Mouse (Mus musculus): ENCODE data around the gene Wdr11. TPM values are rescaled to one million over a fixed set of nuclear protein-coding genes. Genes with fewer than 3 reads are reported as not detected.

Gene Wdr11
- total RNA-seq, 2 experiments from 2014 or later = 41.0 to 41.5 TPM

- intact Hi-C loops (cut with DNase I) = loop anchor here (2.0 to 5.0 kb wide), 3 partner anchors 621 to 825 kb away; no protein-coding TSS in a partner anchor
Observed at GRCm38 (mm10) chr7:129651781-129652180, 60.1 kb downstream of the Wdr11 start.

GRCm38 (mm10) chr7:129652901-129653460 lies 61.3 kb downstream of the Wdr11 start:
- intact Hi-C loops (cut with DNase I) = loop anchor here (2.0 to 5.0 kb wide), 2 partner anchors 620 to 729 kb away; no protein-coding TSS in a partner anchor
- DNase-seq (ENCODE audit: low spot score in 2 of 2) = peak in 1 of 2 experiments; percentile 7

More at GRCm38 (mm10) chr7:129651781-129652180, 60.1 kb downstream of the Wdr11 start:
- no peak for DNase-seq (ENCODE audit: low spot score in 2 of 2)

GRCm38 (mm10) chr7:129653791-129654271 lies 62.2 kb downstream of the Wdr11 start:
- DNase-seq (ENCODE audit: low spot score in 2 of 2) = peak; percentile 66 to 71
- intact Hi-C loops (cut with DNase I) = loop anchor here (2.0 to 5.0 kb wide), 2 partner anchors 619 to 728 kb away; no protein-coding TSS in a partner anchor

- DNase-seq (ENCODE audit: low spot score in 2 of 2) = no peak
- intact Hi-C loops (cut with DNase I) = loop anchor here (5.0 kb wide), 1 partner anchor 727 kb away; no protein-coding TSS in a partner anchor
Observed at GRCm38 (mm10) chr7:129654923-129655322, 63.3 kb downstream of the Wdr11 start.

GRCm38 (mm10) chr7:129655604-129656226 lies 64.1 kb downstream of the Wdr11 start:
- DNase-seq (ENCODE audit: low spot score in 2 of 2) = no peak
- intact Hi-C loops (cut with DNase I) = no loop called here

GRCm38 (mm10) chr7:129657867-129658266 lies 66.2 kb downstream of the Wdr11 start:
- intact Hi-C loops (cut with DNase I) = no loop called here
- no peak for DNase-seq (ENCODE audit: low spot score in 2 of 2)

- intact Hi-C loops (cut with DNase I) = no loop called here
- no peak for DNase-seq (ENCODE audit: low spot score in 2 of 2)
Observed at GRCm38 (mm10) chr7:129659755-129660154, 68.1 kb downstream of the Wdr11 start.

GRCm38 (mm10) chr7:129660546-129660945 lies 68.9 kb downstream of the Wdr11 start:
- no peak for DNase-seq (ENCODE audit: low spot score in 2 of 2)
- intact Hi-C loops (cut with DNase I) = no loop called here

GRCm38 (mm10) chr7:129662051-129662789 lies 70.6 kb downstream of the Wdr11 start:
- DNase-seq (ENCODE audit: low spot score in 2 of 2) = peak in 1 of 2 experiments; percentile 9

GRCm38 (mm10) chr7:129663781-129664505 lies 72.3 kb downstream of the Wdr11 start:
- intact Hi-C loops (cut with DNase I) = no loop called here
- no peak for DNase-seq (ENCODE audit: low spot score in 2 of 2)

More at GRCm38 (mm10) chr7:129662051-129662789, 70.6 kb downstream of the Wdr11 start:
- intact Hi-C loops (cut with DNase I) = no loop called here

- intact Hi-C loops (cut with DNase I) = no loop called here
- DNase-seq (ENCODE audit: low spot score in 2 of 2) = no peak
Observed at GRCm38 (mm10) chr7:129665411-129665810, 73.7 kb downstream of the Wdr11 start.

GRCm38 (mm10) chr7:129665921-129666320 lies 74.3 kb downstream of the Wdr11 start:
- intact Hi-C loops (cut with DNase I) = no loop called here
- DNase-seq (ENCODE audit: low spot score in 2 of 2) = no peak

- intact Hi-C loops (cut with DNase I) = no loop called here
- no peak for DNase-seq (ENCODE audit: low spot score in 2 of 2)
Observed at GRCm38 (mm10) chr7:129666526-129666925, 74.9 kb downstream of the Wdr11 start.

GRCm38 (mm10) chr7:129670280-129670679 lies 78.6 kb downstream of the Wdr11 start:
- intact Hi-C loops (cut with DNase I) = no loop called here
- DNase-seq (ENCODE audit: low spot score in 2 of 2) = no peak

GRCm38 (mm10) chr7:129671675-129672651 lies 80.3 kb downstream of the Wdr11 start:
- DNase-seq (ENCODE audit: low spot score in 2 of 2) = no peak
- intact Hi-C loops (cut with DNase I) = no loop called here

- intact Hi-C loops (cut with DNase I) = no loop called here
- DNase-seq (ENCODE audit: low spot score in 2 of 2) = no peak
Observed at GRCm38 (mm10) chr7:129673776-129674175, 82.1 kb downstream of the Wdr11 start.

GRCm38 (mm10) chr7:129674558-129674957 lies 82.9 kb downstream of the Wdr11 start:
- intact Hi-C loops (cut with DNase I) = no loop called here
- no peak for DNase-seq (ENCODE audit: low spot score in 2 of 2)

- intact Hi-C loops (cut with DNase I) = no loop called here
Observed at GRCm38 (mm10) chr7:129675852-129676251, 84.2 kb downstream of the Wdr11 start.

More at GRCm38 (mm10) chr7:129675852-129676251, 84.2 kb downstream of the Wdr11 start:
- DNase-seq (ENCODE audit: low spot score in 2 of 2) = no peak
